Mouse (Mus musculus): ENCODE data around the gene Ercc1.

Ercc1 gene

DNA sequence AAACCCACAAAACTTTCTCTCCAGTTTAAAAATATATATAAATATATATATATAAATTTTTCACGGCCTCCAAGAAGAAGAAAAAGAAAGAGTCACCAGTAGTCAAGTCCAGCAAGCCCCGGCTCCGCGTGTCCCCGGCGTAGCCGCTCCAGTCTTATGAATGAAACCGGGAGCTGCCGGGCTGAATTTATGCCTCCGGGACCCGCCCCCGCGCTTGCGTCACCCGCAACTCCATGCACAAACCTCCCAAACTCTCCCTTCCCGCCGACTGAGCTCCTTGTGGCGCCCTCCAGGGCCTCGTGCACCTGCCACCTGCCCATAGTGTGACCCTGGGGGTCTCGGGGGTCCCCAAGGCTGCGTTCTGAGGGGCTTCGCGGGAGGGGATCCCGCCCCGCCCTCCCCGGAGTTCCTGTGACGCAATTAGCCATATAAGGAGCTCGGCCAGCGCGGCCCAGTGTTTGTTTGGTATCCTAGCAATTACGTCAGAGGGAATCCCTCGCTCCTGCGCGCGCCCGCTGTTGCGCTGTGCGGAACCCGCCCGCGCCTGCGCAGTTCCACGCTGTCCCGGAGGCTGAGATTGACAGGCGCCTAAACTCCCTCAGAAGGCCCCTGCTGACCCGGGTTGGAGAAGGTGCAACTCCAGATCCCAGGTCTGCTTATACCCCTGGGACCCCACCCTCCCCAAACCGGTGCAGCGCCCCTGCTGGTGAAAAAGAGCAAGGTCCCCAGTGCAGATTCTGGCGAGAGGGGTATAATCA, 34.5 kb upstream of the Ercc1 start, which contains the start of gene Fosb:
TSS of gene Fosb (minus strand) at position 168 of the 758 bp plus-strand sequence.
- peak; percentile 94 to 97 for DNase-seq

DNA sequence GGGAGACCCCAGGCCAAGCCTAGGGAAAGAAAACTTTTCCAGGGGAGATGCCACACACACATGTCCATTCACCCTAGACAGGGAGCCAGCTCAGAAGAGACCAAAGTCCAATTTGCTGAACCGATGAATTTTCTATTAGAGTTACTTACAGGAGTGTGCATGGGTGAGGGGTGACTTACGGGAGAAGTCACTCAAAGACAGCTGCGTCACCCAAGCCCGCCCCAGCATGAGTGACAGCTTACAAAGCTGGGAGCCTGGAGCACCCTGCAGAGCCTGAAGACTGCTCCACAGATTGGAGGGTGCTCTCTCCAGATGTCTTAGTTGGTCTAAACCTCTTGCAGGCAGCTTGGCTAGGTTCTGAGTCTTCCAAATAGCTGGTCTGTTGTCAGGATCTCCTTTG, 32.6 kb upstream of the Ercc1 start:
- DNase-seq = no peak

DNA sequence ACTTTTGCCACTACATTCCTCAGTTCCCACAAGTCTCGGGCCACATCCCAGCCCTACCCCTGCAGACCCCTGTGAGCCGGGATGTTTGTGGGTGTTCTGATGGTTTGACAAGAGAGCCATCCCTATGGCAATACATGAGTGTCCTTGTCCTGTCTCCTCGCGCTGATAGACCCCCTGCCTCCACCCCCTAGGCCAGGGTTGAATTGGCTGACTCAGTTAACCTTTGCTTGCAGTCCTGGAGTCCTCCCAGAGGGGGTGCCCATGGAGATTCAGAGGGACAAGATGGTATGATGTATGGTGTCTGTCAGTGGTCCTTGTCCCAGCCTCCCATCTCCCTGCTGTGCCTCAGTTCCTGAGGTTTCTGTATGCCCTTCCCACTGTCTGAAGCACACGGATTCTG, 30.5 kb upstream of the Ercc1 start:
- no peak for DNase-seq

DNA sequence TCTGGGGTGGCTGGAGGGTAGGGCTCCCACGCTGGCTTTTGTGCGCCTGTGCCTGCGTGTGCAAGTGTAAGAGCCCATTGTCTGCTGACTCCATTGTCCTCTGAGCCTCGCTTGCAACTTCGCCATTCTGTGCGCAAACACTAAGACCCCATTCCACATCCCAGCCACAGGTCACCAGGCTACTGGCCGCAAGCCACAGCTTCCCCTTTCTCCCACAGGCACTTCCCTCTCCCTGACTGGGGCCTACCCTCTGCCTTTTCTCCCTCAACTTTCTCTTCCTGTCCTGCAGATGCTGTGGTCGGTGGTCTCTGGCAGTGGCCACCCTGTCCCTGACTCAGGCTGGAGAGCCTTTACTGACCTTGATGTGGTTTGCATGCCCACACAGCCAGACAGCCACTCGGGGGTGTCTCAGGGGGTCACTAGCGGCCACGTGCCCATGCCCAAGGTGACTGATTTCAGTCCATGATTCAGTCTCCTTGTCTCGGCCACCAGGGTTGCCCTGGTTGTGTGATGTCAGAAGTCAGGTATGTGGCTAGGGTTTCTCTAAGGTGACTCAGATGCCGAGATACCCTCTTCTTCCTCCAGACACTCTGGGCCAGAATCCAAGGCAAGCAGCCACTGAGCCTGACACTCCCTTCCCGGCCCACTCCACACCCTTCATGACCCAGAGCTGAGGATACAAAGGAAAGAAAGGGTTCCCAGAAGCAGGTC, 28.0 kb upstream of the Ercc1 start:
- DNase-seq = peak; percentile 72 to 81

DNA sequence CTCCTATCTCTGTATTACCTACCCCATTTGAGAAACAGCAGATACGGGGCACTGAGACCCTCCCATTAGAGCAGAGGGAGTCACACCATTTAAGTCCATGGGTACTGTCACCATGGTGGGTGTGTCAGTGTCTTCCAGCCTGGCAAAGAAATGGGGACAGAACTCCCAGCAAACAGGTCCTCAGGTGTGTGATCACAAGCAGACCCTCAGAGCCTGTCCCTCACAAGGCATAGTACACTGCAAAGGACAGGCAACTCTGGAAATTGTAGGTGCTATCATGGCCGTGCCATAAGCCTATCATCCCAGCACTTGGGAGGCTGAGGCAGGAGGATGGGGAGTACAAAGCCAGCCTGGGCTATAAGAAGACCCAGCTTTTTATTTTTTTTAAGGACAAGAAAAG, 26.4 kb upstream of the Ercc1 start:
- DNase-seq = no peak

DNA sequence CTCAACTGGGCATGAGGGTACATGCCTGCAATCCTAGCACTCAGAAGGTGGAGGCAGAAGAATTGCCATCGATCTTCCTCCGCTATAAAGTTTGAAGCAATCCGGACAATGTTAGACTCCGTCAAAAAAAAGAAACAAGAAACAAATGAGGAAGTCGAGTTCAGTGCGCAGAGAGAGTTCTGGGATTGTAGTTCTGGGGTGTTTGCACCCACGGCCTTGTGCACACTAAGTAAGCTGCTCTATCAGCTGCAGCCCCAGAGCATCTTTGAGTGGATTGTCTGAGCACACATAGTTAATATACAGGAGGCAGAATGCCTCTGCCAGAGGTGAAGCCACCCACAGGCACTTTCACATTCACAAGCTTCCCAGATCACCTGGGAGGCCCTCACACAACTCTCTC, 25.9 kb upstream of the Ercc1 start:
- DNase-seq = no peak

DNA sequence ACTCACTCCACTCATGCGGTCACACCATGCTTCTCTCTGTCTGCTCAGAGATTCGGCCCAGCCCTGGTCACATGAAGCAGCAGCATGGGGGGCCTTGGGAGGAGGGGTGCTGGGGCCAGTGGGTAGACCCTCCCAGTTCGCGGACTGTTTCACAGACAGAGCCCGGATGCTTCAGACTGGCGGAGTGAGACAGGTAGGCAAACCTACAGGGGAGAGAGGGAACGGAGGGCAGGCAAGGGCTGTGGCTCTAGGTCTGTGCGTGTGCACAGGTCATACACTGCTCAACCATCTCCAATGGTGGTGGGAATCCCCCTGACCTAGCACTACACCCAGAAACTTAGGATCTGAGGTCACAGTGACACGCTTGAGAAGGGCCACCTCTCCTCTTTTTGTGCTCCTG, 25.1 kb upstream of the Ercc1 start:
- peak in 1 of 2 experiments; percentile 40 for DNase-seq

DNA sequence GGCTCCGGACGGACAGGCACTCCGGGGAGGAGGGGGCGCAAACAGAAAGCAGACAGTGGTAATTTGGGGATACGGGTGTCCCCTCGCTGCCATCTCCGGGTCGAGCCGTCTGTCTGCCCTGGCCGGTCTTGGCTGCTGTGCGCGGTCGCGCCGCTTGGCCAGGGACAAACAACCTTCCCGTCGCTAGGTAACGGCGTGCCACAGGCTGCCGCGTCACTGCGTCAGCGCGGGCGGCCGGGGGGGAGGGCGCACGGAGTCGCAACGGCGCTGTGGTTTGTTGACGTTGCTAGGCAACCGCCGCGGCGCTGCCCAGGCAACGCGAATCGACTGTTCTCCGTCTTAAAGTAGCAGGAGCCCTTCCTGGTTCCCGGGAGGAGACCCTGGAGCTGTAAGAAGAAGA, 24.7 kb upstream of the Ercc1 start:
- DNase-seq = peak; percentile 96 to 98

DNA sequence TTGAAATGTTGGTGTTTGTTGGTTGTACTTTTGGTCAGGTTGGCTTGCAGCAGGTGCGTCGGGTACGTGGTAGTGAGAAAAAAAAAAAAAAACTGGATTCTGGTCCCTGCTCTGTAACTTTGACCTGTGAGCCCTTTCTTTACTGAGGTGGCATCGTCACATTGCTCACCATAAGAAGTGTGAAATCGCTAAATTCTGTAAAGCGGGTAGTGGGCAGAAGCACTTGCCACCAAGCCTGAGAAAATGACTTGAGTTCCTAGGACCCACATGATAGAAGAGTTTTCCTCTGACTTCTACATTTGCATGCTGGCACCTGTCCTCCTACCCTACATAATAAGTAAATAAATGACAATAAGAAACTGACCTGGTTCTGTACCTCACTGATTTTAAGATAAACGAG, 23.9 kb upstream of the Ercc1 start:
- DNase-seq = no peak

DNA sequence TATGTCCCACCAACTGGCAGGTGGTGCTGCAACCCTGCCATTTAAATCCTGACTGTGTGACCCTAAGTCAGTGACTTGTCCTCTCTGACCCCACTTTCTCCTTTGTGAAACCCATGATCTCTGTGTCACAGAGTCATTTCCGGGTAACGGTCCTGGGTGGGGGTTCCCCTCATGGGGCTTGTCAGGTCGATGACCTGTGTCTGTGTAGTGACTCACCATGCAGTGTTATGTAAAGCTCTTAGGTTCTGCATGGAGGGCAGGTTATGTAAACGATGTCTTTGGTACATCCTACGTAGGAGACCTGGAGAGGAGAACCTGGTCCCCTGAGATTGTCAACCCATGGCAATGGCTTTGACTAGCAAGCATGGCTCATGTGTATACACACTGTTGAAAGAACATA, 23.1 kb upstream of the Ercc1 start:
- peak in 1 of 2 experiments; percentile 36 for DNase-seq

DNA sequence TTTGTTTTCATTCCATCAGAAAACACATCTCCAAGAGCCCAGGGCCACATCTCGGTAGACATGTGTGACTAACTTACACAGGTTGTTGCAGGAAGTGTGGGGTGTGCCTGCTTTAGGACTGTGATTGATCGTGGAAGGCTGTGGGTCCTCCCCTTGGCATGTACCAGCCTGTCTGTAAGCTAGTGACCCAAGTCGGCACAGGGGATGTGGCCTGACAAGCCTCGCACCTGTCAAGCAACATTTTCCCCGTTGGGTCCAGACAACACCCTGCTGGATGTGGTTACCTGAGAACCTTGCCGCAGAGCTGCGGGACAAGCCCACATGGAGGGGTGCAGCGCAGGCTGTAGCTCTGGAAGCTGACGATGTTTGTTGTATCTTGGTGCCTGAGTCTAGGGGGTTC, 22.1 kb upstream of the Ercc1 start:
- no peak for DNase-seq

DNA sequence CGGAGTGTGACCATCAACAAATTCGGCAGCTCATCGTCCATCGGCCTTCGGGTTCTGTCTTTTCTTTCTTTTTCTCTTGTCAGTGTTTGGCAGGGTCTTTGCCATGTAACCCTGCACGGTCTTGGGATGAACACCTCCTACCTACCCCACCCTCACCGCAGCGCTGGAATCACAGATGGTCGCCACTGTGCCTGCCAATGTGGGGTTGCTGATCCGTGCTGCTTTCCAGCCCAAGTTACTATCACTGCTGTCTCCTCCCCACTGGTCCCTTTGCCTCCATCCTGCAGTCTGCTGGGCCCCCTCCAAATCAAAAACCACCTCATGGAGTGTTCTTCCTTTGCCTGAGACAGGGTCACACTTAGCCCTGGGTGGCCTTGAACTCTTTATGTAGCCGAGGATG, 20.4 kb upstream of the Ercc1 start:
- no peak for DNase-seq

DNA sequence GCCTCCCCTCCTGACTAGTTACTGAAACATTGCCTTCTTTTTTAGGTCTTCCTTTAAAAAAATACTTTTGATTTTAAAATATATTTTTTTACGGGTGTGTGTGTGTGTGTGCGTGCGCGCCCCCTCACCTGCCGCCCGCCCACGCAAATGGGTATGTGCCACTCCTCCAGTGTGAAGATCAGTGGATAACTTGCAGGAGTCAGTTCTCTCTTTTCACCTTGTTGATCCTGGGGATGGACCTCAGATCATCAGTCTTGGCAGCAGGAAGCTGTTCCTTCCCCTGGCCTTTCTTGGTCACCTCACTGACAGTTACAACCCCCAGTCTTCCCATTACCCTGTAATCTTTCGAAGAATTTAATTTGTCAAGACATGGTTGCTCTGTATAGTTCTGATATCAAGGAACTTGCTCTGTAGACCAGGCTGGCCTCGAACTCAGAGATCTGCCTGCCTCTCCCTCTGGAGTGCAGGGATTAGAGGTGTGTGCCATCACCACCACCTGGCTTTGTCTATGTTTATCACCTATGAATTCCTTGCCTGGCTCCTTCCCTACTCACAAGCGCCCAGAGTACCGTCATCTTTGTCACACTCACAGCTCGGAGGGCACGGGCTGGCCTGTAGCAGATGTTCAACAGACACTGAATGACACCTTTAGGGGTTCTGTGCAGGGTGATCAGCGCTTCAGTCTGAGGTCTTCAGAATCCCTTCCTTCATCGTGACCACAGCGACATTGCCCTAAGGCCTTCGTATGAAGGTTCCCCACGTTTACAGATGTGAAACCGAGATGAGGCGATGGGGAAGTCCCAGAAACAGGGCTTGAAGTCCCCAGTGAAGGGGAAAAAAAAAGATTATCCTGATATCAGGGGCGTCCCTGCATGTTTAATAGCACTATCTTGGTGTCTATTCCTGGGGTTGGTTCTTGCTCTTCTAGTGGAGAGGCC, 19.0 kb upstream of the Ercc1 start:
- no peak for DNase-seq

DNA sequence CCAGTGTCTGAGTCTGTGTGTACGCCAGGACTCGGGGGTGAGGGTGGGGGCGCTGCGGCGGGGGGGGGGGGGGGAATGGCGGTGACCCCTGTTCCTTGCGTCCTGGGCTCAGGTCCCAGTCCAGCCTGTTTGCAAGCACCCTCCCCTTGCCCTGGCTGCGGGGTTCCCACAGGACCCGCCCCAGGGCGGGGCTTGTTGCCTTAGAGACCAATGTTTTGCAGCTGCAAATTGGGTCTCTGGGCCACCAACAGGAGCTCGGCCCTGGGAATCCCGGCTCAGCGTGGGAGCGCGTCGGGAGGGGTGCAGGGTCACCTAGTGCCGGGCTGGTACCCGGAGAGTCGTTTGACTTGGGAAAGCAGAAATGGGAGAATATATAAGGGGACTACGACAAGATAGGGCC, 18.2 kb upstream of the Ercc1 start:
- peak; percentile 91 to 96 for DNase-seq

DNA sequence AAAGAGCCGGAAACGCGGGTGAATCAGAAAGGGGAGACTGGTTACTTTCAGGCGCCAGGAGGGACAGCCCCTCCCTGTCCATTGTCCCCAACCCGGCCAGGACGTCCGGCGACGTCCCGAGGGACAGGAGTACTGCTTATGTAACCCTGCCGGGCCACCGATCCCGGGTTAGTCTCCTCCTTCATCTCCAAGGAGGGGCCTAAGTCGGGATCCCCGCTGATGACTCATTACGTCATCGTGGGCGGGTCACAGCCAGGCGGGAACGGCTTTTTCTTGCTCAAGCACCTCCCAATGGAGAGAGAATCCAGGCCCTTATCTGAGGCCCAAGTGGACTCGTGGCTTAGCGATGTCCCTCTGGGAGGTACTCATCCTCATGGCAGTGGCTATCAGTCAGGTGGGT, 17.4 kb upstream of the Ercc1 start:
- DNase-seq = peak; percentile 95 to 98

DNA sequence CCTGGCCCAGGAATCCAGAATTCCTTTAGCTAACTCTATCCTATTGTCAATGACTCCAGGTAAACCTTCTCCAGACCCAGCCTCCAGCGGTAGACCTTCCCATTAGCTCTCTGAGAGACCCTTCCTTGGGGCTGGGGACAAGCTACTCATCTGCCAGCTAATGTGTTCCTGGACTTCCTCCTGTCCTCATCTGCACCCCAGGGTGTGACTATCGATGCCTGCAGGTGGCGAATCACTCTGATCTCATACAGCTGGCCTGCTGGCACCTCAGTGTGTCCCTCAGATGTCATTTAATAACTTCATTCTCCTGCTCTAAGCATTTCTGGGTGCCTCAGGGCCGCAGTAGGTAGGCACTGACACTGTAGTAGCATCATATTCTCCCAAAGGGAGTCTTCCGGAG, 16.8 kb upstream of the Ercc1 start:
- no peak for DNase-seq

DNA sequence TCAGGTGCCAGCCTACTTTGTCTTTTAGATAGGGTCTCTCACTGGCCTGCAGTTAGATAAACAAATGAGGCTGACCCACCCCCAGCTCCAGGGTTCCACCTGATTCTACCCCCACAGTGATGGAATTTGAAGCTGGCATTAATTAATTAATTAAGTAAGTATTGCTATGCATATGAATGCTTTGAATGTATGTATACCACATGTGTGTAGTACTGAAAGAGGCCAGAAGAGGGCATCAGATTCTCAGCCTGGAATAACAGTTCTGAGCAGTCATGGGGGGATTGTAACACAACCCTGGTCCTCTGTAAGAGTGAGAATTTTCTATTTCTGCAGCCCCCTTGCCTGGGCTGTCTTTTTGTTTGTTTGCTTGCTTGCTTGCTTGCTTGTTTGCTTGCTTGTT, 16.2 kb upstream of the Ercc1 start:
- no peak for DNase-seq

DNA sequence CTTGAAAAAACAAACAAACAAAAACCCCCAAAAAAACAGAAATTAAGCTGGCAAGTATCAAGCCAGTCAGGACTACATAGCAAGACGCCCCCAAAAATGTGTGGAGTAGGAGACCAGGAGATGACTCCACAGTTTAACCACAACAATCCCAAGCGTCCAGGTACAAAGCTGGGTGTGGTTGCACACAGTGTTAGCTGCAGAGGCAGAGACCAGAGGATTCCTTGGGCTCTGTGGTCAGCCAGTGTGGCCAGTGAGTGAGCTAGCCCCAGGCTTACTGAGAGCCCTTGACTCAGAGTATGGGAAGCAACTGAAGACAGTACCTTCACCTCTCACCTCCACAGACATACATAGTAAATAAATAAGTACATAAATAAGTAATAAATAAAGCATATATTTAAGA, 12.7 kb upstream of the Ercc1 start:
- no peak for DNase-seq

DNA sequence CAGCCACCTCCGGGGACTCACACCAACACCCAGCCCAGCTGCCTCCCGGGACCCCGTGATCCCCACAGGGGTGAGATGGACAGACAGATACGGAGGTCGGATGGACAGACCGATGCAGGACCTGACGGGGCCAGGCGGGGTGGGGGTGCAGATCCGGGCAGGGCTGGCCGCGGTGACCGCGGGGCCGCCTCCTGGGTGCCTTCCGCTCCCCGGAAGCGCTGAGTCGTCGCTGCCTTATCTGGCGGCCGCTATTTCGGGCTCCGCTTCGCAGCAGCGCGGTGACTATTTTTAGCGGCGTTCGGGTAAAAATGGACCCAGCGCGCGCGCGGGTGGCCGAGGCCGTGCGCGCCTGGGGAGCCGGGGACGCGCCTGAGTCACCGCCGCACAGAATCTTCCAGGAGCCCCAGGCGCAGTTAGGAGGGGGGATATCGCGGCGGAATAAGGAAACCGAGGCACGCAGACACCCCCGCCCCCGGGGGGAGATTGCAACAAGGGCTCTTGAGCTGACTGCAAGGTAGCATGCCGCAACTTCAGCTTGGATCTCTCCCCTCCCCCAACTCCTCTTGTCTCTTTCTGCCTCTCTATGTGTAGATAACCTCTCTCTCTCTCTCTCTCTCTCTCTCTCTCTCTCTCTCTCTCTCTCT, 11.7 kb upstream of the Ercc1 start:
- peak; percentile 73 to 81 for DNase-seq

DNA sequence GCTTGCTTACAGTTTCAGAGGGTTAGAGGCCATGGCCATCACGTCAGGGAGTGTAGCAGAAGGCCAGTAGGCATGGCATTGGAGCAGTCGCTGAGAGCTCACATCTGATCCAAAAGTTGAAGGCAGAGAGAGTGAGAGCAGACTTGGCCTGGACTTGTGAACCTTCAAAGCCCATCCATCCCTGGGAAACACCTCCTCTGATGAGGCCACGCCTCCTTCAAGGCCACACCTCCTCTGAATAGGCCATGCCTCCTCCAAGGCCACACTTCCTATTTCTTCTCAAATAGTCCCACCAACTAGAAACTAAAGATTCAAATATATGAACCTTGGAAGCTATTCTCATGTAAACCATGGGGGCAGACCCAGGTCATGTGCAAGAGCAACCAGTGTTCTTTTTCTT, 9.0 kb upstream of the Ercc1 start:
- DNase-seq = no peak

DNA sequence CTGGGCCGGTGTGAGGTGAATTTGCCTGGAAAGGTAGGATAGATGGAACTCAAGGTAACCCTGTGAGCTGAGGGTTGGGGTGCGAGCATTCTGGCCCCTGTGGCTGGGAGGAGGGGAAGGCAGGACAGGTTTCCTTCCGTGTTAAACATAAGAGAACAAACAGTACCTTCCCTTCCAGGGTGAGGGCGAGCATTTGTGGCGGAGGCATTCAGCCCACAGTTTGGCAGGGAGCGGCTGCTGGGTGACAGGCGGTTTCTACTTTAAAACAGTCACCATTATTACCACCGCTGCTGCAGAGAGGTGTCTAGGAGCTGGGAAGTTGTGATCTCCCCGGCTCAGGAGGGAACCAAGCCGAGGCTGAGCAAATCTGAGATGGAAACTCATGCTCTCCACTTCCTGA, 7.5 kb upstream of the Ercc1 start:
- no peak for DNase-seq

DNA sequence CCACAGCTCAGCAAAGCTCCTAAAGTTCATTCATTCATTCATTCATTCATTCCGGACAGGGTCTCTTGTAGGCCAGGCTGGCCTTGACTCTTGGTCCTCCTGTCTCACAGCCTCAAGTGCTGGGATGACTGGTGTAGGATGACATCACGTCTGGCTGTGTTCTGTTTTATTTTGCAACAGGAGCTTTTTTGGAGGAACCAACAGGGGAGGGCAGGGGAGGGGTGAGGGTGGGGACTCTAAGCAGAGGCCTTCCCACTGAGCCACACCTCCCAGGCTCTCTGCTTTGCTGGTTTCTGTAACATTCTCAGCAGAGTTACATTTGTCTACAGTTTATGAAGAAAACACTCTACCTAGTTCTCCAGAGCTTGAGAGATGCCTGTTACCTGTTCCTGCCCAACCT, 6.5 kb upstream of the Ercc1 start:
- no peak for DNase-seq

DNA sequence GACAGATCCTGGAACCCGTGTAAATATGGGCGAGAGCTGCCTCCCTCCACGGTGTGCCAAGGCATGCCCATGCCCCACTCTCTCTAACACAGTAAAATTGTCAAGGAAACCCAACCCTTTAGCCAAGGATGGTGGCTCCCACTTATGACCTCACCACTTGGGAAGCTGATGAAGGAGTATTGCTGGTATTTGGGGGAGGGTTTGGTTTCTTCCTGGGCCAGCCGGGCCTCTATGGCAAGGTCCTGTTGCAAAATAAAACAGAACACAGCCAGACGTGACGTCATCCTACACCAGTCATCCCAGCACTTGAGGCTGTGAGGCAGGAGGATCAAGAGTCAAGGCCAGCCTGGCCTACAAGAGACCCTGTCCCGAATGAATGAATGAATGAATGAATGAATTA, 6.0 kb upstream of the Ercc1 start:
- DNase-seq = no peak
